Mouse (Mus musculus): ENCODE measurements at regions not wholly inside any gene's neighbourhood (a gene's known extent, or its start where the extent isn't known, plus 50 kb on each side); places are given as distances from the start of the nearest gene placed in this dataset.

DNA sequence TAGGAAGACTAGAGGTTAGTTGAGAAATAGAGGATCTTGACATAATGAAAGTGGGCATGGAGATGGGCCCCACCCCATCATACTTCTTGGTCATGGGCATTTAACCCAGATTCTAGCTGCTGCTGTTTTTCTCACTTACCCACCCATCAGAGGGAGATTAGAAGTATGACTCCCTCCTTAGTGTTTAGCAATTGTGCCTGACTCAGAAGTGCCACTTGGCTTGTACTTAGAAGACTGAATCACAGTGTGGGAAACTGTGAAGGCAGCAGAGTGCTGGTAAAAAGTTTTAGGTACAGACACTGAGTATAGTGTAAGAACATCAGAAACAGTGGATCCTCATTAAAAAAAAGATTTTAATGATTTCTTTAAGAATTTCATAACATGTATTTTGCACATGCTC lies 100.5 kb downstream of the Edem1 start:
- TF ChIP-seq POLR2A (IDR thresholded peaks at IDR 0.05; ENCODE audit: borderline replicate concordance, extremely low read depth, insufficient read depth, insufficient read length, poor library complexity, severe bottlenecking) (no peak), CTCF (IDR thresholded peaks at IDR 0.05; ENCODE audit: borderline replicate concordance, extremely low read depth, insufficient read depth, insufficient read length) (no peak)

Measured in brain, embryonic 14.5 days (tissue).